Mouse (Mus musculus) right cerebral cortex, postnatal 14 days (tissue): ENCODE measurements around the gene Ctnnd2.

Experiments
- DNase-seq: peaks from one replicate; pipeline ENCODE4 v3.0.0; 2022

Gene Ctnnd2

DNA sequence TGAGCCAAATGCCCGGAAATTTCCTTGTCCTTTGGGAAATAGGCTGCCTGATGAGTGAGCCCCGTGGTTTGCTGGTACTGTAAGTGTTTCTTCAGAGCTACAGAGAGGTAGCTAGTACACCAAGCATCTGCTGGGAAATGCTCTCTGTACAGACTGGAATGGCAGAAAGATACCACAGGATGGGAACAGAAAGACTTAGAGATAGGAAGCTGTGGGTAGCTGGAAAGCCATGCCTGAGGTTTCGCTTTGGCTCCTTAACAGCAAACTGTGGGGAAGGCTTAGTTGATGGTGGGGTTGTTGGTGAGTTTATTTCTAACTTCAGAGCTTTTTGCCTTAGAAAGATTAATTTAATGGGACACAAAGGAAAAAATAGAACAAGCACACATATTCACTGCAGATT, 485.2 kb downstream of the Ctnnd2 start:
- DNase-seq = no peak

DNA sequence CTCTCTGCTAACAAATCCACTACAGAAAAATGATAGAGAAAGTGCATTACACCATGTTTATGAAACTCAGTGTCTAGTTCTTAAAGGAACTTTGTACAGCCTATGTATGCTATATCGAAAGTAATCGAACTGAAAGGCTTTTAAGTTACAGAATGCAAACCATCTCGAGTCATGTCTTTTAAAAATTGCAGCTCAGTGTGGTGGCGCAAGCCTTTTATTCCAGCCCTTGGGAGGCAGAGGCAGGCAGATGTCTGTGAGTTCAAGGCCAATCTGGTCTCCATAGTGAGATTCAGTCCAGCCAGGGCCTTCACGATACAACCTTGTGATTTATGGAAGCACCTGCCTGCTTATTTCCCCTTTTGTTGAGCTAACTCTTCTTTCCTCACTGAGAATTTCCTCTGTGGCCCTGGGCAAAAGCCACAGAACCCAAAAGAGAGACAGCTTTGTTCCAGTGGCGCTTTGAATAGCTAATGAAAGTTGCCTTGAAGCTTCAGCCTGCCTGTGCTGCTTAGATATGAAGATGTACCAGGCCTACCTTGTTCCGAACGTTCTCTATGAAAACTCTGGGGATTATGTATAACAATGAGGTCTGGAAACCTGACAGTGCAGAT, 488.3 kb downstream of the Ctnnd2 start:
- DNase-seq = no peak

DNA sequence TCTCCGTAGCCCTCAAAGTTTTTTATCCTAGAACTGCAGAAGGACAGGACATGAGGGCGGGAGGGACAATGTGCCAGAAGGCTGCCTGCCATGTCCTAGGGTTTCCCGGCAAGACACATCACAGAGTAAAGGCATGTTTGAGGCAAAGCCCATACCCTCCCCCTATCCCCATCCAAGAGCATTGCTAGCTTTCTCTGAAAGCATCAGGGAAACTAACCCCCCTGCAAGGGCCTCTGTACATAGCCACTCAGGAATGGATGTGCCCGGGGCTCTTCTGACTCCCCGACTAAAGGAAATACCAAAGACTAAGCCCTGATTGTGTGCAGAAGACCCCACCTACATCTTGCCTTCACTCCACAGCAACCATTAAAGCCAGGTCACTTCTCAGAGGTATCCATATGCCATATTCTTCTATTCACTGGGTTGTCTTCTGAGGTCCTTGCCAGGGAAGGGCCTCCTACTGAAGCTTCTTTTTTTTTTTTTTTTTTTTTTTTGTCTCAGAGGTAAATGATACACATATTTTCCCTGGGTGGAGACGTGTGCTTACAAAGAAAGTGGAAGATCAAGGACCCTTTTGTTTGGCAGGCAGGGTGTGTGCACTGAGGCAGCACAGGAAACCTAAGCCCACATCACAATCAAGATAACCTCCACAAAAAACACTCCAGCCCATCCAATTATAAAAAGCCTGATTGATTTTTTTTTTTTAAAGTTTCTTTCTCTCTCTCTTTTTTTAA, 489.5 kb downstream of the Ctnnd2 start:
- DNase-seq = no peak

DNA sequence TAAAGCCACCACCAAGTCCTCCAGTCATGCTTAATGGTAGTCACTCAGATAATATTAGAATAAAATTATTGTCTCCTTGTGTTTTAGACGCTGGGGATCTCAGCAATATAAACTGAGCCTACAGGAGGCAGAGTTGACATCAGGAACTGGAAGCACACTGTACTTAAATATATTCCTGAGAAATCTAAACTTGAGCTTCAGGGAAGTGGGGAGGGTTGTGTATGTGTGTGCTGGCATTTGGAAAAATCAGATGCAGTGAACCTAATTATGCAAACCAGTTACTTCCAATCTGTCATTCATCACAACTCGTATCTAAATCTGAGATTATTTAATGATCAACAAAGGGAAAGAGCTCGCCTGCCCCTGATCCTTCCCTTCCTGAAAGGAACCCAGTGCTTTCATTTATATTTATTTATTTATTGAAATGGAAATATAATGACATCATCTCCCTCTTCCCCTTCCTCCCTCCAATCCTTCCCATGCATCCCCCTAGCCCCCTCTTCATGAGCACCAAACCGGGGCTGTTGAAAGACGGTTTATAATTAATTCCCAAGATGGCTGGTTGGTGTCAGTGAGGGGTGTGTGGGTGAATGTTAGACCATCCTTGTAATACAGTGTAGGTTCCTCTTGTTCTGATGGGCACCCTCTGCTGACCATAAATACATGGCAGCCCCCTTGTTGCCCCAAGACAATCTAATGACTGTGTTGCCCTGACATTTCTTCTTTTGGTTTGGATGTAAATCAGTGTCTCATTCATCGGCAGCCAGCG, 495.6 kb downstream of the Ctnnd2 start:
- DNase-seq = no peak

DNA sequence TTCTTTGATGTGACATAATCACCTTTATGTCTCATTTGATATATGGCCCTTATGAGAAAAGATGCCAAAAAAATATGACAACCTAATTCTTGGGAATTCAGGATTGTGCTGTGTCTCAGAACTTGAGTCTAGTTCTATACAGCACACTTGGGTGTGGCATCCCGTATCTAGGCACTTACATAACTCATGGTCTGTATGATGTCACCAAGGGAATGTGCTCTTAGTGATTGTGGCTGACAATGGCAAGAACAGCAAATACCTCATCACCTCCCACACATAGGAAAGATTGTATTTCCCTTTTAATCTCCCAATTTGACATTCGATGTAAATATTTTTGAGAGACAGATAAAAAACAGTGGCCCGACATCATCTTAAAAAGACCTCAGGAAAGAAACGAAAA, 509.5 kb downstream of the Ctnnd2 start:
- DNase-seq = no peak

DNA sequence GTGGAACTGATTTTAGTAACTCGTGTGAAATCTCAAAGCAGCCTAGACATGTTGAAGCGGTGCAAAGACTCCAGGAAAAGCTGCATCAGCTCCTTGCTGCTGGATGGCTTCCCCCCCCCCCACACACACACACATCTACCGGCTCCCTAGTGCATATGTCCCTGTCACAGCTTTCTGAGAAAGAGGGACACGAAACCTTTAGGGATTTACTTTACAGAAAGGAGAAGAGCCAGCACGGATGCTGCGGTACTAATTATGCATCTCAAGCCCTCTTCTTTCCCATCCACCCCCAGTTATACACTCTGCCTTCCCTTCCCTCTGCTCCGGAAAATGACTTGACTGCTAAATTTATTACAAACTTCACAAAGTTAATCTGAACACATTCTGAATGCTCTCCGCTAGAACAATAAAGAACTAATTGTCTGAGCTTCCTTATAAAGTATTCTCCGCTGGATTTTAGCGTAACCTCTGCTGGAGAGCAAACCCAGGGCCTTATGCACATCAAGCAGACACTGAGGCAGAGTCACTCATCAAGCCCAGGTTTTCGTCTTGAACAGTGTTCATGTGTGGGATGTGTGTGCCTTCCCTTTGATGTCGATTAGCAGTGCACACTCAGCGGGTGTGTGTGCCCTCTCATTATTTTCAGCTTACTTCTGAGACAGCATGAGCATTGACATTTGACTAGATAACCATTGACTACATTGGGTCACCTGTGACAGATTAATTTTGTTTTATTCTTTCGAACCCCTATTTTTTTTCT, 510.1 kb downstream of the Ctnnd2 start:
- no peak for DNase-seq

DNA sequence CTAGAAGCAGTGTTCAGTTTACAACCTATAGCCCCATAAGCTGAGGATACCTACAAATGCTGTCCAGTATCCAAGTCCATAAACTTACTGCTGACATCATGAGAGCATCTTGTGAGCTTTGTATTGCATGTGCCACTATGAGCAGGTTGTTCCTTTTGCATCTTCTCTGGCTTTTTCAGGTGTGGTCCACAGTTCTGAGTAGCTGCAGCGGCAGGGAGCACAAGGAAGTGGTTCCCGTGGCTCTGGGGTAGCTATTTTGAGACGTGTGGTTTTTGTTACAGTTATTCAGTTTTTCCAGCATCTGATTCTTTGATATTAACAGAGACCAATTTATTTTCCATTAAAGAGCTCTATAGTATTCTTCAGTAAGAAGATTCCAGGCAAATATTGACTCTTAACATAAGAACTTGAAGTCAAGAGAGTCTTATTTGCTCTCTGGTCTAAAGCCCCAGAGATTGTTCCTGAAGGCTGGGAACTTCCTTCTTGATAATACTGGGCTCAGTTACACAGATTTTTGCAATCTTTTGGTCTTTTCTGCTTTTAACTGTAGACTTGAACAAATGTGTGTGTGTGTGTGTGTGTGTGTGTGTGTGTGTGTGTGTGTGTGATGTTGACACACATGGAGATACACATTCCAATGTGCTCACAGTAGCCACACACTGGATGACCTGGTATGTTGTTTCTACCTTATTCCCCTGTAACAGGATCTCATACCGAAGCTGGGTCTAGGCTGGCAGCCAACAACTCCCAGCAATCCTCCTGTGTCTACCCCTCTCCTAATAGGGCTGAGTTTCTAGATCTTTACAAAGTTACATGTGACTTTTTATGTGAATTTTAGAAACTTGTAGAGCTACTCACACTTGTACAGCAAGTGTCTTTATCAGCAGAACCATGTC, 514.1 kb downstream of the Ctnnd2 start:
- no peak for DNase-seq

DNA sequence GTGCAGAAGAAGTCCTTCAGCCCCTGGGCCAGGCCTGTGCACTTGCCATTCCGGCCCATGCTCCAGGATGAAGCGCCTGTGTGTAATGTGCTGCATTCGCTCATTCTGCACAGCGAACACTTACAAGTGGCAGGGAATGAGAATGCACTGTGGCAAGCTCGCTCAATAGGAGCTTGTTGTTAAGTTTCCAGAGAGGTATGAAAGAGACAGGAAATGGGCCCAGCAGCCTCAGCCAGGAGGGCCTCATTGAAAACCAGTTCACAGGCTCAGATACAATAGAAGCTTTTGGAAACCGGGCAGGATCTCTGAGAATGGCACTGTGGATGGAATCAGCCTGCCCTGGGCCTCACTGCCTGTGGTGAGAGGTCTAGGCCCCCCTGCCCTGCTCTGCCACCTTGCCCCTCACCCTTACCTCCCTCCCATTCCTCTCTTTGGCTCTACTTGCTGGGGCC, 521.4 kb downstream of the Ctnnd2 start:
- DNase-seq = peak; percentile 34

DNA sequence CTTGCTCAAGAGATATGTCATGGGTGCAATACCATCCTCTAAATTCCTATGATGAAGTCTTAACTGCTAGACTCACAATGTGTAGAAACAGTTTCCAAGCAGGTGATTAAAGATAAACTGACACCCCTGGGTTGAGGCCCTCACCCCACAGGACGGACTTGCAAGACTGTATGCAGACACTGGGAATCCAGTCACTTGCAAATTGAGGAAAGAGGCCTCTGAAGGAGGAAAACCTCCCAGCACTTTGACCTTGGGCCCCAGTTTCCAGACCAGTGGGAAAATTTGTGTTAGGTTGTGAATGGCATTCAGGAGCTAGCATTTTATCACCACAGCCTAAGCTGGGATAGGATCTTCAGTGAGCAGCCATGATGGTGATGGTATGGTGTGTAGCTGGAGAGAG, 521.9 kb downstream of the Ctnnd2 start:
- no peak for DNase-seq

DNA sequence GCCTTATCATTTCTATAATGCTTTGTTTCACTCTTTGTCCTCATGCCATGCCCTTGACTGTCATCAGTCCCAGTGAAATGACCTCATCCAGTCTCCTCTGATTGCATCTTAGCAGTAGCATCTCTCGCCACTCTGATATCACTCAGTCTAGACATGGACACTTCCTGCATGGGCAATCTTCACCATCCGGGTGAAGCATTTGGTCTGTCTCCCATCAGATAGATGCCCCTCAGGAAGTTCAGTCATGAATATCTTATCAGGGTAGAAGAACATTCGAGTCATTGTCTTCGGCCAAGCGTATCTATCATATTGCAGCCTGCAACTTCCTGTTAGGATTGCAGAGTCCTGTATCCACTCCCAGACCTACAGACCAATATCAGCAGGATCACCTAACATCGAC, 523.5 kb downstream of the Ctnnd2 start:
- no peak for DNase-seq

DNA sequence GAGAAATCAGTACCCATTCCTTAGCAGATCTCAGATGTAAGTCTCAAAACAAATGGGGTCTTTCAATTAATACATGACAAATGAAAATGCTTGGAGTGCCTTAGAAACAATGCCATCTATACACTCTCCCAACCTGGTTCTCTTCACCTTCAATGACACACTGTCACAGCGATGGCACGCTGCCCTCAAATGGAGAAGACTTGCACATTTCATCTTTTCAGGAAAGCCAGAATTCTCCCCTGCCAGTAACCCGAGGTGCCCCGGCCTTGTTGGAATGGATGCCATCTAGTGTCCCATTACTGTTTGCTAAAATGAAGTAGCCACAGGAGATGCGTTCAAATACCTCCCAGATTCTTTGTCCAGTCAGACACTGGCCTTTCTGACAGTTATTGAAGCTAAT, 525.0 kb downstream of the Ctnnd2 start:
- DNase-seq = no peak

DNA sequence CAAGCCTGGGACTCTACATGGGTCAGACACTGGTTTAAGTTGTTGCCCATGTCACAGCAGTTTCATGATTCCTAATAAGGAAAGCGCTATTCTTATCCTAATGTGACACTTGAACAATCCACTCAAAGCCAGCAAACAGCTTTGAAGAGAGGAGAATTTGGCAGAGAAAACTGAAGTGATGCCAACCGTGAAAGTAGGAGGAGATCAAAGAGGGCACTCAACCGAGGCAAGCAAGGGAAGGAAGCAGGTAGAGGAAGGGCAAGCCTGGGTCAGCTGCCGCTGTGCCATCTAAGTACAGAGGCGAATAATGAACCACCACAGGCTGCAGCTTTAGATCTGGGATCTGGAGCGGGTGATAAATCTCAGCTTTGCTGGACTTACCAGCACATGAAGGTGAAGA, 528.4 kb downstream of the Ctnnd2 start:
- DNase-seq = no peak

DNA sequence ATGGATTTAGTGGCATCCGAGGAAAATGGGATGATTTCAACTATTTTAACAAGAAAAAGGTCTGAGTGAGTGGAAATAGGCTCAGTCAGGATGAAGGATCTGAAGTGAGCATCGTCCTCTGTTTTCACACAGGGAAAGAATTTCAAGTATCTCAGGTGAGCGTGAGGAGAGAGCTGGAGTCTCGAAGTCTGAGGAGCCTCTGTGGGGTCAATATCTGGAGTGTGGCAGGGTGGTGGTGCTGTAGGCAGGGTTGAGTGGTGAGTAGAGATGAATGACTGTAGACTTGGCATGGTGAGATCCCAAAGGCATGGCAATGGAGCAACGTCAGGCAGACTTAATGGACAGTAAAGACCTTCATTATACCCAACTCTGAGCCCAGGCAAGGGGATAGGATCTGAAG, 529.2 kb downstream of the Ctnnd2 start:
- no peak for DNase-seq

DNA sequence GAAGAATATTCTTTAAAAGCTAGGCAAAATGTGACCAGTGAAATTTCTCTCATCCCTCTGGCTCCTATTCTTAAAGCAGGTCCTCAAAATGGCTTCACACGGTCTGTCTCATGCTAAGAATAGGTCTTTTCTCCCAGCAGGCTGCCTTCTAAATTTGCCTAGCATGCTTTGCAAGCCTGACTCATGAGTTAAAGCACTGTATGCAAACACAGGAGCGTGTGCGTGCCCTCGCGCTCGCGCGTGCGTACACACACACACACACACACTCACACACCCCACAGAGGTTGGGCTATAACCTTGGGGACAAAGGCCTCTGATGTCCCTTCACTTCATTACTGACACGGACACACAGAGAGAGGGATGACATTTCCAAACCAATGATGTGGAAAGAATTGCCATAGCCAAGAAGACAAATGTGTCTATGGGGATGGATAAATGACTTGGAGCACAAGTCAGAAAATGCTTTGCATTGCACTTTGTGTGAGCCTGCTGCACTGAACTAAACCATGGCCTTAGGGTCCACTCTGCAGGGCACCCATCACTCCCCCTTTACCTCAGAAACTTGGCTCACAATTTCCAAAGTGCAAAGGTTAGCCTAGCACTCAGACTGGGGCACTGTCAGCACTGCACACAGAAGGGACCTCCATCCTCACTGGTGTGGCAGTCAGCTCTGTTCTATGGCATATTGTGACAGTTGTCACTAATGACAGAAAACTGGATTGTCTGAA, 536.8 kb downstream of the Ctnnd2 start:
- DNase-seq = peak; percentile 21

DNA sequence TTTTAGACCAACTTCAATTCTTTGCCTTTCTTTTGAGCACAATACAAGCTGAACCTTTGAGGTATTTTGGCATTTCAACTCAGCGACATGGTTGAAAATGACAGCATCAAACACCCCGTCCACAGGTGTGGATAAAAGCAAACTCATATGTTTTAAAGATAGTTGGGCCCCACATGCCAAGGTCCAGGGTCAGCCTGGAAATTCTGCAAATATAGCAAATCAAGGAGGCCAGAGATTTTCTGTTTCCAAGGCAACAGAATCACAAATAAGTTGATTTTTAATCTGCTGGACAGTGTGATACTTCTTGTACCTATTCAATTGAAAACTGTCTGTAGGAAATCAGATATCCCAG, 537.3 kb downstream of the Ctnnd2 start:
- DNase-seq = no peak

DNA sequence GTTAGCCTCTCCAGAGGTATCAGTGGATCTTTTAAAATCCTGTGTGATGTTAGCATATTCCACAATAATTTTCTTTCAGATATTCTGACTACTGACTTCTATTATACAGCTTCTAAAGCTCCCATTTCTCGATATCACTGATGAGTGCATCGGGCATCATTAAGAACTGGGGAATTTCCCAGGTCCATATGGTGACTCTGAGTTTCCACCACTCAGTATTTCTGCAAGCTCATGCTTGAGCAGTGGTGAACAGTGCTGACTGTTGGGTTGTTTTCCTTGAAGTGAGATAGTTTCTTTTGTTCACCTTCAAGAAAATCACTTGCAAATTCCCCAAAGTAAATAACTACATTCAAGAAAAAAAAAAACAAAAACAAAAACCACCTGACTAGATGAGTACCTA, 542.4 kb downstream of the Ctnnd2 start:
- DNase-seq = no peak

DNA sequence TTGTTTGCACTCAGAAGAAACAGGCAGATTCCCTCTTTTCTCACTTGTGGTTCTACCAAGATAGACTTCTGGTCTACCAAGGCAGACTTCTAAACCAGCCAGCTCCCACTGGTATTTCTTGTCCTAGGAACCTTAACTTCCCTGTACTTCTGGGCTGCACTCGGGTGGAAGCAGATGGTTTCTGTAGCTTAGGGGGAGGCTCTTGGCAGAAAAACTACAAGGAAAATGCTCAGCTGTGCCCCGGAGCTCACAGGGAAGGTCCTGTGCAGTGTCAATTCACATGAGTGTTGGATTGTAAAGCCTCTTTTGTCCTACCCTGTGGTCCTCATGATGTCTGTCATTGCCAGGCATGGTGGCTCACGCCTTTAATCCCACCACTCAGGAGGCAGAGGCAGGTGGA, 546.4 kb downstream of the Ctnnd2 start:
- DNase-seq = no peak

DNA sequence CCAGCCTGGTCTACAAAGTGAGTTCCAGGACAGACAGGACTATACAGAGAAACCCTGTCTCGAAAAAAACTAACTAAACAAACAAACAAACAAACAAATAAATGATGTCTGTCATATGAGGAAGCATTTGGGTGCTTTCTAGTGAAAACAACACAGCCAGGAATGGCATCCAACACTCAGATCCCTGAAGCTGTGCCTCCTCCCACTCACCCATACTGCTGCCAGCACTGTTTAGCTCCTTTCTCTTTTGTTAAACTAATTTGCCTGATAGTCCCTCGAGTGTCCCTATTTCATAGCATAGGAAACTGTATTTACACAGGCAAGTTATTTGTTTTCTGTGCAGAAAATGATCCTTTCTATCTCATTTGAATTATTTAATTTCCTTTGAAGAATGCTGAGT, 546.8 kb downstream of the Ctnnd2 start:
- DNase-seq = peak; percentile 17

DNA sequence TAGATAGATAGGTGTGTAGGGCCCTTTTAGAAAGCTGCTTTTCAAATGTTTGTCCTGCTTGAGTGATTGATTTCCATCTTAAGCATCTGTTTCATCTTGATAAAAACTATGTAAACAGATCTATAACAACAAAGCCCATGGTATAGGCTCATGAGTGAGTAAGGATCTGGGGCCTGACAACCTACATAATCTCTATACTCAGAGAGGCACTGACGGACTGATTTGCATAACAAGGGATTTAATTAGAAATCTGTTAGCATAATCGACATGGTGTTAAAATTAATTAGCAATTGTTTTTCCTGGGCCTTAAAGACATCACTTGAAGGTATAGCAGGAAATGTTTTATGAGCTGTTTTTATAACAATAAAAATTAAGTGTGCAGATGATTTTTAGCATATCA, 548.7 kb downstream of the Ctnnd2 start:
- DNase-seq = no peak

DNA sequence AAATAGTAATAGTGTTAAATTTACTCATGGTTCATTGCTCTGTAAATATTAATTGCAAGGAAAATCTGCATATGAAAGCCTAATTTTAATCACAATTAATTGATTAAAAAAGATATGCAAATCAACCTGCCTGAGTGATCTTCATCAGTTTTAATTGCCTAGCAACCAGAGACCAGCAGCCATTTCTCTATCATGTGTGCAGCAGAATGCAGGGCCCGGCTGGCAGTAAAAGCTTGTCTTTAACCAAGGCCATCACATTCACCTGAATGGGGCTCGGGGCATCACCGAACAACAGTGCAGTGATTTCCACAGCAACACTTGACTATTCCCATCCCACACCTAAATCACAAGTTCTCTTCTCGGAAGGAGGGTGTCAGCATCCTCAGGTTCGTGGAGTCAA, 553.7 kb downstream of the Ctnnd2 start:
- DNase-seq = no peak

DNA sequence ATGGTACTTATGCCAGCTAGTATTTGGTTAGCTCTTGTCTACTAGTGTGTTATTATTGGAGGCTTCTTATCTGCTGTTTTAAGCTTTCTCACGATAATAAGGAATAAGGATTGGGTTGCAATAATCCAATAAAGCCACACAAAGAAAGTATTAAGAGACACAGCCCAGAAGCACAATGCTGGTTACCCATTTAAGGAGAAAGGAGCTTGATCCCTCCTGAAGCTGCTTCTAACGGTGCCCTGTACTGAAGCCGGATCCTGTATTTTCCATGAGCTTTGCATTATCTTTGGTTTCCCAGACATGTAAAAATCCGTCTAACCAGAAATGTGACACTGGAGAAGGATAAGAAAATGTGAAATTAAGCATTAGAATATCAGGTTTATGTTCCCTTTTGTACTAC, 565.8 kb downstream of the Ctnnd2 start:
- no peak for DNase-seq

DNA sequence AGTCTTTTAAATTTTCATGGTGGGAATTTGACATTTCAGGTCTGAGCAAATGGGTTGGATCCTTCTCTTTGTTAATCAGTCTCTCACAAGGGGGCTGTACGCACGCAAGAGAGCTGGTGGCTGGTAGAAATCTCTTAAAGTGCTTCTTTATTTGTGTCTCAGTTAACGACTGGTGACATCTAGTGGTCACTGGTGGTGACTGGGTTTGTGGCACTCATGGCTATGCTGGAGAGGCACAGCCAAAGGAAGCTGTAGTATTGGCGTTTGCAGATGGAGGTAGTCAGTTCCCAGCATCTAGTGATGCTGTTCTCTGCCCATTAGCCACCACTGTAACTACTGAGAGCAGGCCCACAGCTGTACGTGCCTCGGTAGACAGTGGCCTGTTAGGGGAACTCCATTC, 568.3 kb downstream of the Ctnnd2 start:
- DNase-seq = peak; percentile 69
